Mouse (Mus musculus) midbrain, embryonic 15.5 days (tissue): ENCODE measurements around the gene Fos. TPM values are rescaled to one million over a fixed set of nuclear protein-coding genes. Genes with fewer than 3 reads are reported as not detected.

ENCODE experiments used
- ATAC-seq: fragments of 200-750 bp; cut with Nextera tagmentation; replicated peaks from 2 replicates; pipeline ENCODE4 v1.8.0; 2017; ENCODE audit warnings: moderate TSS enrichment
- H3K27ac ChIP-seq: fragments of 300-500 bp; sonication (generic); 2 replicates; pipeline ENCODE4 v1.5.1; 2015; ENCODE audit warnings: mild to moderate bottlenecking, inconsistent platforms
- H3K27me3 ChIP-seq: fragments of 300-500 bp; sonication (generic); replicated peaks from 2 replicates; pipeline ENCODE4 v1.6.1; 2015; ENCODE audit warnings: inconsistent platforms
- H3K36me3 ChIP-seq: fragments of 300-500 bp; sonication (generic); replicated peaks from 2 replicates; pipeline ENCODE4 v1.6.1; 2015; ENCODE audit warnings: inconsistent platforms
- H3K4me1 ChIP-seq: fragments of 300-500 bp; sonication (generic); 2 replicates; pipeline ENCODE4 v1.6.1; 2015; ENCODE audit warnings: inconsistent platforms
- H3K4me2 ChIP-seq: fragments of 300-500 bp; sonication (generic); 2 replicates; pipeline ENCODE4 v1.6.1; 2015; ENCODE audit warnings: inconsistent platforms, mild to moderate bottlenecking, moderate library complexity
- H3K4me3 ChIP-seq: fragments of 300-500 bp; sonication (generic); 2 replicates; pipeline ENCODE4 v1.5.1; 2015; ENCODE audit warnings: mild to moderate bottlenecking, inconsistent platforms
- H3K9ac ChIP-seq: fragments of 300-500 bp; sonication (generic); 2 replicates; pipeline ENCODE4 v1.6.1; 2015; ENCODE audit warnings: mild to moderate bottlenecking, inconsistent platforms
- H3K9me3 ChIP-seq: fragments of 300-500 bp; sonication (generic); 2 replicates; pipeline ENCODE4 v1.6.1; 2016; ENCODE audit warnings: inconsistent platforms
- WGBS: fragments of 180-500 bp; shearing (Covaris S2); methylation state at CpG from one replicate; pipeline ENCODE4 v1.1.7; 2015; ENCODE audit warnings: mixed read lengths; 5-methylcytosine and 5-hydroxymethylcytosine counted together
- polyA plus RNA-seq: library from polyadenylated mRNA; unstranded; fragments of >200 nt; fragmentation: Nextera tagmentation; extraction: Ambion mirVana; gene quantifications from 2 replicates; pipeline ENCODE4 v1.2.1, GENCODE M21; 2015

The Fos gene
- 1.4 and 1.6 TPM in 2 replicates for polyA plus RNA-seq

GRCm38 (mm10) chr12:85473481-85474297 is at the start of gene Fos:
Fos (plus strand) TSS chr12:85473890.
- Histone ChIP-seq H3K4me3 (peak within 1 kb of the TSS; percentile 64), H3K9ac (peak within 1 kb of the TSS; percentile 42), H3K4me1 (peaks cover 40% of the 10 kb centered on the region), H3K9me3 (no peaks in the 10 kb centered on the region), H3K27ac (0 out of 2 replicates have a peak within 1 kb of the TSS, but pooled peaks have one; percentile 48), H3K4me2 (peak within 1 kb of the TSS; percentile 100), H3K27me3 (peaks cover 27% of the 10 kb centered on the region), H3K36me3 (no peaks in the 10 kb centered on the region)
- under 1% methylated on average over 56 of the region's 56 CpGs for WGBS
- peak; percentile 90 for ATAC-seq

GRCm38 (mm10) chr12:85425721-85426120 is 48.0 kb upstream of the Fos start:
- no peaks in the 10 kb centered on the region for H3K36me3 ChIP-seq
- H3K27ac ChIP-seq: no peak overlapping the region
- no peaks in the 10 kb centered on the region for H3K27me3 ChIP-seq
- H3K9ac ChIP-seq: no peak overlapping the region
- no peak overlapping the region for H3K4me3 ChIP-seq
- 93% methylated on average over 11 of the region's 11 CpGs for WGBS
- no peaks in the 10 kb centered on the region for H3K4me1 ChIP-seq
- no peaks in the 10 kb centered on the region for H3K9me3 ChIP-seq
- no peak overlapping the region for H3K4me2 ChIP-seq
- no peak for ATAC-seq

- Histone ChIP-seq H3K4me1 (no peaks in the 10 kb centered on the region), H3K9ac (no peak overlapping the region), H3K27me3 (no peaks in the 10 kb centered on the region), H3K4me3 (no peak overlapping the region), H3K36me3 (no peaks in the 10 kb centered on the region), H3K4me2 (no peak overlapping the region), H3K9me3 (no peaks in the 10 kb centered on the region), H3K27ac (no peak overlapping the region)
- WGBS: 64% methylated on average over 10 of the region's 10 CpGs
- ATAC-seq: no peak
Measured at GRCm38 (mm10) chr12:85426126-85426525, 47.6 kb upstream of the Fos start.

- 89% methylated on average over 7 of the region's 7 CpGs for WGBS
- Histone ChIP-seq H3K27ac (no peak overlapping the region), H3K27me3 (no peaks in the 10 kb centered on the region), H3K4me1 (no peaks in the 10 kb centered on the region), H3K36me3 (no peaks in the 10 kb centered on the region), H3K4me3 (no peak overlapping the region), H3K4me2 (no peak overlapping the region), H3K9ac (no peak overlapping the region), H3K9me3 (no peaks in the 10 kb centered on the region)
- ATAC-seq: no peak
Measured at GRCm38 (mm10) chr12:85427802-85428201, 45.9 kb upstream of the Fos start.

- WGBS: 89% methylated on average over 4 of the region's 4 CpGs
Measured at GRCm38 (mm10) chr12:85429999-85430398, 43.7 kb upstream of the Fos start.

GRCm38 (mm10) chr12:85430434-85430833 is 43.3 kb upstream of the Fos start:
- no peak overlapping the region for H3K4me2 ChIP-seq
- WGBS: 61% methylated on average over 6 of the region's 6 CpGs
- H3K27me3 ChIP-seq: no peaks in the 10 kb centered on the region
- no peak overlapping the region for H3K9ac ChIP-seq
- ATAC-seq: no peak
- H3K4me1 ChIP-seq: peaks cover 5% of the 10 kb centered on the region; the same call in 1 of the 2 replicates
- no peak overlapping the region for H3K27ac ChIP-seq
- H3K4me3 ChIP-seq: no peak overlapping the region
- H3K9me3 ChIP-seq: no peaks in the 10 kb centered on the region
- H3K36me3 ChIP-seq: no peaks in the 10 kb centered on the region

More at GRCm38 (mm10) chr12:85429999-85430398, 43.7 kb upstream of the Fos start:
- Histone ChIP-seq H3K9ac (no peak overlapping the region), H3K36me3 (no peaks in the 10 kb centered on the region), H3K27me3 (no peaks in the 10 kb centered on the region), H3K4me2 (no peak overlapping the region), H3K4me3 (no peak overlapping the region), H3K4me1 (peaks cover 5% of the 10 kb centered on the region; the same call in 1 of the 2 replicates), H3K9me3 (no peaks in the 10 kb centered on the region), H3K27ac (no peak overlapping the region)
- no peak for ATAC-seq

- Histone ChIP-seq H3K9me3 (no peaks in the 10 kb centered on the region), H3K36me3 (no peaks in the 10 kb centered on the region), H3K4me2 (no peak overlapping the region), H3K27me3 (no peaks in the 10 kb centered on the region), H3K4me3 (no peak overlapping the region), H3K27ac (no peak overlapping the region), H3K9ac (no peak overlapping the region), H3K4me1 (peaks cover 21% of the 10 kb centered on the region)
- ATAC-seq: no peak
- 7% methylated on average over 3 of the region's 3 CpGs for WGBS
Measured at GRCm38 (mm10) chr12:85433850-85434249, 39.8 kb upstream of the Fos start.

- H3K9me3 ChIP-seq: no peaks in the 10 kb centered on the region
- WGBS: 70% methylated on average over 5 of the region's 5 CpGs
- H3K4me1 ChIP-seq: peaks cover 21% of the 10 kb centered on the region
- no peak for ATAC-seq
- H3K36me3 ChIP-seq: no peaks in the 10 kb centered on the region
- no peaks in the 10 kb centered on the region for H3K27me3 ChIP-seq
- H3K4me3 ChIP-seq: no peak overlapping the region
- H3K4me2 ChIP-seq: no peak overlapping the region
- H3K9ac ChIP-seq: no peak overlapping the region
- no peak overlapping the region for H3K27ac ChIP-seq
Measured at GRCm38 (mm10) chr12:85434526-85434925, 39.2 kb upstream of the Fos start.

- ATAC-seq: peak; percentile 86
- H3K4me3 ChIP-seq: no peak overlapping the region
- peak overlapping the region; percentile 18; the same call in 1 of the 2 replicates for H3K4me2 ChIP-seq
- H3K27me3 ChIP-seq: no peaks in the 10 kb centered on the region
- H3K27ac ChIP-seq: peak overlapping the region; percentile 76
- H3K36me3 ChIP-seq: no peaks in the 10 kb centered on the region
- peaks cover 21% of the 10 kb centered on the region for H3K4me1 ChIP-seq
- no peaks in the 10 kb centered on the region for H3K9me3 ChIP-seq
- WGBS: 41% methylated on average over 10 of the region's 10 CpGs
- no peak overlapping the region for H3K9ac ChIP-seq
Measured at GRCm38 (mm10) chr12:85436021-85436621, 37.6 kb upstream of the Fos start.

GRCm38 (mm10) chr12:85437172-85437876 is 36.4 kb upstream of the Fos start:
- H3K27ac ChIP-seq: peak overlapping the region; percentile 36; the same call in 1 of the 2 replicates
- H3K9me3 ChIP-seq: no peaks in the 10 kb centered on the region
- no peaks in the 10 kb centered on the region for H3K27me3 ChIP-seq
- 34% methylated on average over 17 of the region's 17 CpGs for WGBS
- peaks cover 21% of the 10 kb centered on the region for H3K4me1 ChIP-seq
- H3K4me3 ChIP-seq: no peak overlapping the region
- H3K4me2 ChIP-seq: no peak overlapping the region
- no peak overlapping the region for H3K9ac ChIP-seq
- no peaks in the 10 kb centered on the region for H3K36me3 ChIP-seq
- 0 out of 2 replicates have a peak, but pooled peaks have one; percentile 48 for ATAC-seq

- H3K4me1 ChIP-seq: no peaks in the 10 kb centered on the region
- no peaks in the 10 kb centered on the region for H3K27me3 ChIP-seq
- H3K4me2 ChIP-seq: no peak overlapping the region
- H3K9ac ChIP-seq: no peak overlapping the region
- H3K27ac ChIP-seq: no peak overlapping the region
- no peaks in the 10 kb centered on the region for H3K9me3 ChIP-seq
- H3K4me3 ChIP-seq: no peak overlapping the region
- no peaks in the 10 kb centered on the region for H3K36me3 ChIP-seq
- WGBS: 91% methylated on average over 1 of the region's 1 CpGs
- ATAC-seq: no peak
Measured at GRCm38 (mm10) chr12:85443456-85443855, 30.2 kb upstream of the Fos start.

- Histone ChIP-seq H3K4me3 (no peak overlapping the region), H3K4me2 (no peak overlapping the region), H3K9ac (no peak overlapping the region), H3K9me3 (no peaks in the 10 kb centered on the region), H3K4me1 (no peaks in the 10 kb centered on the region), H3K27ac (no peak overlapping the region), H3K27me3 (no peaks in the 10 kb centered on the region), H3K36me3 (no peaks in the 10 kb centered on the region)
- WGBS: 67% methylated on average over 6 of the region's 6 CpGs
- no peak for ATAC-seq
Measured at GRCm38 (mm10) chr12:85444646-85445045, 29.0 kb upstream of the Fos start.
